Mouse (Mus musculus): ENCODE data around the gene St3gal3. TPM values are rescaled to one million over a fixed set of nuclear protein-coding genes. Genes with fewer than 3 reads are reported as not detected.

St3gal3 gene
- polyA plus RNA-seq, 1 experiment, result 8.9 TPM

GRCm38 (mm10) chr4:117914591-117915442 lies 219.9 kb downstream of the St3gal3 start, which contains the start of gene Ipo13:
Gene Ipo13, minus strand, starts transcription at chr4:117914999.
- under 1% methylated on average over 61 of the region's 61 CpGs for WGBS
- H3K4me1 ChIP-seq (ENCODE audit: control insufficient read depth, insufficient read depth, insufficient read length), result peaks cover 9% of the 10 kb centered on the region
- TF ChIP-seq POLR2A (IDR thresholded peaks at IDR 0.05; ENCODE audit: low read depth, low read length) (peak; percentile 68), CTCF (IDR thresholded peaks at IDR 0.05; ENCODE audit: extremely low read depth, insufficient read depth, insufficient read length, insufficient replicate concordance) (no peak)

GRCm38 (mm10) chr4:117914031-117914430 lies 220.7 kb downstream of the St3gal3 start:
- Histone ChIP-seq H3K27ac (ENCODE audit: insufficient read depth, low read length) (no peak overlapping the region), H3K4me1 (ENCODE audit: control insufficient read depth, insufficient read depth, insufficient read length) (peaks cover 9% of the 10 kb centered on the region), H3K27me3 (ENCODE audit: control insufficient read depth, insufficient read depth, low read length) (no peaks in the 10 kb centered on the region), H3K36me3 (ENCODE audit: control insufficient read depth, insufficient read depth, low read length) (peaks cover 6% of the 10 kb centered on the region), H3K4me3 (ENCODE audit: extremely low read depth, insufficient read depth, insufficient read length) (peak overlapping the region; percentile 86; the same call in 1 of the 2 replicates)
- DNase-seq (ENCODE audit: low read depth in 1 of 2, low spot score in 2 of 2), result no peak
- WGBS, result 16% methylated on average over 8 of the region's 8 CpGs
- TF ChIP-seq CTCF (IDR thresholded peaks at IDR 0.05; ENCODE audit: extremely low read depth, insufficient read depth, insufficient read length, insufficient replicate concordance), result no peak
- no peak for TF ChIP-seq POLR2A (IDR thresholded peaks at IDR 0.05; ENCODE audit: low read depth, low read length)

More at GRCm38 (mm10) chr4:117914591-117915442, 219.9 kb downstream of the St3gal3 start, which contains the start of gene Ipo13:
- peak; percentile 86 to 94 for DNase-seq (ENCODE audit: low read depth in 1 of 2, low spot score in 2 of 2)
- H3K36me3 ChIP-seq (ENCODE audit: control insufficient read depth, insufficient read depth, low read length), result peaks cover 6% of the 10 kb centered on the region
- H3K4me3 ChIP-seq (ENCODE audit: extremely low read depth, insufficient read depth, insufficient read length), result peak within 1 kb of the TSS; percentile 86
- peak within 1 kb of the TSS; percentile 92 for H3K27ac ChIP-seq (ENCODE audit: insufficient read depth, low read length)
- no peaks in the 10 kb centered on the region for H3K27me3 ChIP-seq (ENCODE audit: control insufficient read depth, insufficient read depth, low read length)

GRCm38 (mm10) chr4:117913421-117913820 lies 221.3 kb downstream of the St3gal3 start:
- Histone ChIP-seq H3K27me3 (ENCODE audit: control insufficient read depth, insufficient read depth, low read length) (no peaks in the 10 kb centered on the region), H3K4me3 (ENCODE audit: extremely low read depth, insufficient read depth, insufficient read length) (no peak overlapping the region), H3K36me3 (ENCODE audit: control insufficient read depth, insufficient read depth, low read length) (peaks cover 6% of the 10 kb centered on the region), H3K4me1 (ENCODE audit: control insufficient read depth, insufficient read depth, insufficient read length) (peaks cover 6% of the 10 kb centered on the region), H3K27ac (ENCODE audit: insufficient read depth, low read length) (no peak overlapping the region)
- 85% methylated on average over 3 of the region's 3 CpGs for WGBS
- no peak for DNase-seq (ENCODE audit: low read depth in 1 of 2, low spot score in 2 of 2)
- TF ChIP-seq POLR2A (IDR thresholded peaks at IDR 0.05; ENCODE audit: low read depth, low read length) (no peak), CTCF (IDR thresholded peaks at IDR 0.05; ENCODE audit: extremely low read depth, insufficient read depth, insufficient read length, insufficient replicate concordance) (no peak)

DNA sequence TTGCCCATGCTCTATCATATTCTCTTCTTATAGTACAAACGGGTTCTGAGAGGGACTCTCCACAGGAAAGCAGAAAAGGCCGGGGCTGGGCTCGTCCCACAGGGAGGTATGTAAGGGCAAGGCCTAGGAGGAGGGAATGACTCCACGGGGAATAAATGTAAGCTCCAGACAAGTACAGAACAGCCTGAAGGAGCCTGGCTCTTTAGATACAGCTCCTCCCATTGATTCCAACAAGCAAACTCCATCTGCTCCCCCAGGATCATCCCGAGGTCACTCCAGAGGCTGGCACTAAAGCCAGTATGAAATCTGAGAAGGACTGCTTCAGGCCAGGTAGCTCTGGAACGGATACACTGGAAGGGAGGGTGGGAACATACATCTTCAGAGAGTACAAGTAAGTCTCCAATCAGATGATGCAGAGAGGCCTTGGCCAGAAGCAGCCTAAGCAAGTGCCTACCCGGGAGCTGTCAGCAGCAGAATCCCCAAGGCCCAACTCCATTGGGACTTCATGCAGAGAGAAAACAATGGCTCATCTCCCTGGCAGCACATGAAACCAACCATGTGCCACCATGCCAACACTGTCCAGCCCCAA lies 221.9 kb downstream of the St3gal3 start:
- H3K27me3 ChIP-seq (ENCODE audit: control insufficient read depth, insufficient read depth, low read length), result no peaks in the 10 kb centered on the region
- H3K4me3 ChIP-seq (ENCODE audit: extremely low read depth, insufficient read depth, insufficient read length), result no peak overlapping the region
- whole genome bisulfite sequencing, result 84% methylated on average over 7 of the region's 7 CpGs
- TF ChIP-seq CTCF (IDR thresholded peaks at IDR 0.05; ENCODE audit: extremely low read depth, insufficient read depth, insufficient read length, insufficient replicate concordance) (no peak), POLR2A (IDR thresholded peaks at IDR 0.05; ENCODE audit: low read depth, low read length) (no peak)
- DNase-seq (ENCODE audit: low read depth in 1 of 2, low spot score in 2 of 2), result no peak
- H3K4me1 ChIP-seq (ENCODE audit: control insufficient read depth, insufficient read depth, insufficient read length), result peaks cover 6% of the 10 kb centered on the region
- peaks cover 6% of the 10 kb centered on the region for H3K36me3 ChIP-seq (ENCODE audit: control insufficient read depth, insufficient read depth, low read length)
- no peak overlapping the region for H3K27ac ChIP-seq (ENCODE audit: insufficient read depth, low read length)

GRCm38 (mm10) chr4:117912131-117912561 lies 222.6 kb downstream of the St3gal3 start:
- peaks cover 6% of the 10 kb centered on the region for H3K36me3 ChIP-seq (ENCODE audit: control insufficient read depth, insufficient read depth, low read length)
- no peak overlapping the region for H3K27ac ChIP-seq (ENCODE audit: insufficient read depth, low read length)
- no peaks in the 10 kb centered on the region for H3K27me3 ChIP-seq (ENCODE audit: control insufficient read depth, insufficient read depth, low read length)
- peaks cover 6% of the 10 kb centered on the region for H3K4me1 ChIP-seq (ENCODE audit: control insufficient read depth, insufficient read depth, insufficient read length)
- DNase-seq (ENCODE audit: low read depth in 1 of 2, low spot score in 2 of 2), result no peak
- no peak overlapping the region for H3K4me3 ChIP-seq (ENCODE audit: extremely low read depth, insufficient read depth, insufficient read length)
- WGBS, result 95% methylated on average over 13 of the region's 13 CpGs
- TF ChIP-seq POLR2A (IDR thresholded peaks at IDR 0.05; ENCODE audit: low read depth, low read length) (no peak), CTCF (IDR thresholded peaks at IDR 0.05; ENCODE audit: extremely low read depth, insufficient read depth, insufficient read length, insufficient replicate concordance) (no peak)

DNA sequence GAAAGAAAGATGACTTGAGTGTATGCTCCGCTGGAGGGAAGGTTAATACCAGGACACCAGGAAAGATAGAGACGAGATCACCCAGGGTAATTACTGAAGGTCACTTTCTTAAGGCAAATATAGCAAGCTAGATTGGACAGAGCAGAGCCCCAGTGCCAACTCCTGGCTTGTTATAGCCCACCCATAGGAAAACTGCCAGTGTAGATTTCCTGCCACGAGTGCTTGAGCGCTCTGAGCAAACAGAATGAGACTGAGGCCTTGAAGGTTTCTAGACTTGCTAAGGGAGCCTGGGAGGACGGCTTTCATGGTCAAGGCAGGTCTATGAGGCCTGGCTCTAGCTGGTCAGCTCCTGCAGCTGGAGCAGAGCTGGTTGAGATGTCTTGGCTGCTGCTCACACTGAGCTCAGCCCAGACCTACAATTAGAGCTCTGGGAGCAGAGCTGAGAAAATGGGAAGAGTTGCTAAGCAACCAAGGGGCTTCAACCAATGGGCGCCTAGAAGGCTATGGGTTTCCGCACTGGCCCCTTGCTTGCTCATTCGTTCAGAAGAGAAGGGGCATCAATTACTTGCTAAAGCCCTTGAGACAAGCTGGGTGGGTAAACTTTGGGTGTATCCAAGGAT lies 225.8 kb downstream of the St3gal3 start:
- Histone ChIP-seq H3K4me1 (ENCODE audit: control insufficient read depth, insufficient read depth, insufficient read length) (peaks cover 2% of the 10 kb centered on the region), H3K36me3 (ENCODE audit: control insufficient read depth, insufficient read depth, low read length) (peaks cover 18% of the 10 kb centered on the region), H3K4me3 (ENCODE audit: extremely low read depth, insufficient read depth, insufficient read length) (no peak overlapping the region), H3K27me3 (ENCODE audit: control insufficient read depth, insufficient read depth, low read length) (no peaks in the 10 kb centered on the region), H3K27ac (ENCODE audit: insufficient read depth, low read length) (no peak overlapping the region)
- TF ChIP-seq POLR2A (IDR thresholded peaks at IDR 0.05; ENCODE audit: low read depth, low read length), result no peak
- 88% methylated on average over 8 of the region's 8 CpGs for WGBS
- DNase-seq (ENCODE audit: low read depth in 1 of 2, low spot score in 2 of 2), result no peak
